Mouse (Mus musculus) small intestine, adult 2 months (tissue): ENCODE data around the gene Reck. TPM values are rescaled to one million over a fixed set of nuclear protein-coding genes. Genes with fewer than 3 reads are reported as not detected.
A peak's percentile ranks its signal among the peaks of the same experiment; 100 is the strongest.

ENCODE experiments used
- H3K27ac ChIP-seq: fragments of 200-500 bp; 2 replicates; pipeline ENCODE4 v1.5.1; 2012; ENCODE audit warnings: low read depth, low read length, control low read depth, inconsistent platforms; ENCODE audit not compliant: insufficient read depth
- H3K27me3 ChIP-seq: fragments of 200-500 bp; 2 replicates; pipeline ENCODE4 v1.6.1; 2012; ENCODE audit warnings: mild to moderate bottlenecking, moderate library complexity, low read length, inconsistent platforms; ENCODE audit not compliant: control insufficient read depth, insufficient read depth
- H3K36me3 ChIP-seq: fragments of 200-500 bp; 2 replicates; pipeline ENCODE4 v1.6.1; 2012; ENCODE audit warnings: mild to moderate bottlenecking, low read length, control low read depth, inconsistent platforms; ENCODE audit not compliant: control insufficient read depth, insufficient read depth
- H3K4me1 ChIP-seq: fragments of 200-500 bp; 2 replicates; pipeline ENCODE4 v1.6.1; 2012; ENCODE audit warnings: low read length, inconsistent platforms, mixed read lengths; ENCODE audit not compliant: control insufficient read depth, insufficient read depth, insufficient read length
- H3K4me3 ChIP-seq: fragments of 200-500 bp; 2 replicates; pipeline ENCODE4 v1.5.1; 2012; ENCODE audit warnings: low read depth, mild to moderate bottlenecking, control low read depth, inconsistent platforms, low read length, moderate library complexity
- CTCF ChIP-seq: fragments of 200-500 bp; IDR thresholded peaks from 2 replicates; pipeline ENCODE4 v1.5.1; 2012; ENCODE audit warnings: low read depth, mild to moderate bottlenecking, control low read depth, inconsistent platforms, low read length, moderate library complexity, mixed read lengths; ENCODE audit not compliant: insufficient replicate concordance, insufficient read length; ENCODE audit errors: extremely low read depth
- POLR2A ChIP-seq: fragments of 200-500 bp; IDR thresholded peaks from 2 replicates; pipeline ENCODE4 v1.6.1; 2012; ENCODE audit warnings: low read depth, mild to moderate bottlenecking, control low read depth, inconsistent platforms, low read length, moderate library complexity
- WGBS: fragments of 180-500 bp; shearing (Covaris S2); methylation state at CpG from one replicate; pipeline ENCODE4 v1.1.7; 2018; 5-methylcytosine and 5-hydroxymethylcytosine counted together
- polyA plus RNA-seq: library from polyadenylated mRNA; depleted of rRNA; stranded (reverse); fragments of >200 nt; gene quantifications from 2 replicates; pipeline ENCODE4 v1.2.3, GENCODE M21; 2012

Reck gene
- polyA plus RNA-seq, 1 experiment, result 2.1 TPM

- no peak for TF ChIP-seq CTCF
- no peak for TF ChIP-seq POLR2A
- Histone ChIP-seq H3K4me3 (peak overlapping the region; percentile 96), H3K27me3 (peaks cover 13% of the 10 kb centered on the region; the same call in 1 of the 2 replicates), H3K27ac (no peak overlapping the region), H3K4me1 (peaks cover 4% of the 10 kb centered on the region), H3K36me3 (no peaks in the 10 kb centered on the region)
- 3% methylated on average over 20 of the region's 20 CpGs for WGBS
These were observed 635 bp downstream of the Reck start for GRCm38 (mm10) chr4:43875919-43876411.

DNA sequence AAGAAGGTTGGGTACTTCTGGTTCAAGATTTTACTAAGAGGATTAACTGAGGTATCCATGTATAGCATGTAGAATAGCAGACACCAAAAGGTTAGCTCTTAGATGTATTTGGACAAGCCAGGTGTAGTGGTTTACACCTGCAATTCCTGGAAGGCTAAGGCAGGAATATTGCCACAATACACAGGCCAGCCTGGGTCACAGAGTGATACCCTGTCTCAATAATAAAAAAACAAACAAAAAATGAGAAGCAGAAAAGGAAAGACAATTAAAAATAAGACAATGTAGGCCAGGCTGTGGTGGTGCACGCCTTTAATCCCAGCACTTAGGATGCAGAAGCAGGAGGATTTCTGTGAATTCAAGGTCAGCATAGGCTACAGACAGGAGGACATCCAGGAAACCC, 1.9 kb downstream of the Reck start:
- H3K36me3 ChIP-seq, result no peaks in the 10 kb centered on the region
- H3K4me1 ChIP-seq, result peaks cover 4% of the 10 kb centered on the region
- peaks cover 13% of the 10 kb centered on the region; the same call in 1 of the 2 replicates for H3K27me3 ChIP-seq
- TF ChIP-seq POLR2A (no peak), CTCF (no peak)
- no peak overlapping the region for H3K27ac ChIP-seq
- no peak overlapping the region for H3K4me3 ChIP-seq
- 98% methylated on average over 1 of the region's 1 CpGs for WGBS

- peaks cover 4% of the 10 kb centered on the region for H3K4me1 ChIP-seq
- peaks cover 13% of the 10 kb centered on the region; the same call in 1 of the 2 replicates for H3K27me3 ChIP-seq
- no peaks in the 10 kb centered on the region for H3K36me3 ChIP-seq
- no peak overlapping the region for H3K27ac ChIP-seq
- H3K4me3 ChIP-seq, result no peak overlapping the region
- WGBS, result 48% methylated on average over 5 of the region's 5 CpGs
- no peak for TF ChIP-seq CTCF
- TF ChIP-seq POLR2A, result no peak
These were observed 2.9 kb downstream of the Reck start for GRCm38 (mm10) chr4:43878121-43878776.

- no peak for TF ChIP-seq CTCF
- no peak for TF ChIP-seq POLR2A
- no peaks in the 10 kb centered on the region for H3K36me3 ChIP-seq
- peaks cover 4% of the 10 kb centered on the region for H3K4me1 ChIP-seq
- H3K27ac ChIP-seq, result no peak overlapping the region
- WGBS, result 88% methylated on average over 6 of the region's 6 CpGs
- no peak overlapping the region for H3K4me3 ChIP-seq
- peaks cover 13% of the 10 kb centered on the region; the same call in 1 of the 2 replicates for H3K27me3 ChIP-seq
These were observed 4.2 kb downstream of the Reck start for GRCm38 (mm10) chr4:43879566-43879965.

DNA sequence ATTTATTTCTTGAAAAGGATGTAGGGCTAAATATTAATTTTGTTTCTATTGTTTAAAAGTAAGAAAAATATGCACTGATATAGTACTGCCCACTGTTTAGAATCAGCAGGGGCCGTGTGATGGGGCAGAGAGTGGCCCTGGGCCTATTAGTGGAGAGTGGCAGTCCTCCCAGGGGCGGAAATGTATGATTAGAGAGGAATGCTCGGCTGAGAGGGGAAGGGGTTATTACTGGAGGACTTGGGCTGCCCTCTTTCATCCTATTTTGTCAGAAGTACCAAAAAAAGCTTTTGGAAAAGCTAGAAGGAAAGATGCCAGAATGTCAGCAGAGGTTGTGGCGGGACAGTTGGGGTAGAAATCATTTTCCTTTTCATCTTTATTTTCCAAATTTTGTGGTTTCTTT, 8.9 kb downstream of the Reck start:
- WGBS, result 54% methylated on average over 4 of the region's 4 CpGs

DNA sequence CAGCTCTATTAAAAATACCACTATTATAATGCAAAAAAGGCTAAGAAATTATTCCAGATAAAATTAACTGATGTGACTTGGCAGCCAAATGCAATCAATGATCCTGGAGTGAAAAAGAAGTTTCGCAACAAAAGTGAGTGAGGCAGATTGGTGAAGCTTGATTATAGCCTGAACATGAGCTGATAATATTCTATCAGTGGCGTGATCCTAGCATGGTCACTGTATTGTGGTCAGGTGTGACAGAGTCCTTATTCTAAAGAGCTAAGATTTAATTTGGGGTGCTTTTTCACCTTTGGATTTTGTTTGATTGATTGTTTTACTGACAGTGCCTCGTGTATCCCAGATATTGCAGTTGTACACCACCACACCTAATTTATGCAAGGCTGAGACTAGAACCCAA, 15.9 kb downstream of the Reck start:
- Histone ChIP-seq H3K27ac (no peak overlapping the region), H3K4me3 (no peak overlapping the region), H3K27me3 (no peaks in the 10 kb centered on the region), H3K4me1 (no peaks in the 10 kb centered on the region), H3K36me3 (no peaks in the 10 kb centered on the region)
- WGBS, result 42% methylated on average over 3 of the region's 3 CpGs
- no peak for TF ChIP-seq POLR2A
- no peak for TF ChIP-seq CTCF

More for the DNA sequence above, 8.9 kb downstream of the Reck start:
- no peak overlapping the region for H3K27ac ChIP-seq
- TF ChIP-seq CTCF, result no peak
- TF ChIP-seq POLR2A, result no peak
- H3K27me3 ChIP-seq, result no peaks in the 10 kb centered on the region
- H3K4me1 ChIP-seq, result no peaks in the 10 kb centered on the region
- H3K36me3 ChIP-seq, result no peaks in the 10 kb centered on the region
- no peak overlapping the region for H3K4me3 ChIP-seq

DNA sequence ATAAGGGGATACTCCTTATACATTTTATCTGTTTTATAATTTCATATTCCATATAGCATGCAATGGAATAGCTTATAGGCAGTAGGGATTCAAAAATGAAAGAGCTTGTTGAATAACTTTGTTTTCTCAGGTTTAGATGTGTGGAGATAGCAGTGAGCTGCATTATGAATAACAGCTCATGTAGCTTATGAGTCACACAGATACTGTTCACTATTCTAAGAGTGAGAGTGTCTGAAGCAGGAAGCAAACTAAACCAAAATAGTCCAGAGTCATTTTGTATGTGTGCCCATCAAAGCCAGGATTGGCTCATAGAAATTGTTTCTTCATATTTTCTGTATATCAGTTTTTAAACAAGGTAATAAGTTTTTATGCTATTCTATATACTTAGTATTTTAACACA, 21.9 kb downstream of the Reck start:
- Histone ChIP-seq H3K27me3 (no peaks in the 10 kb centered on the region), H3K4me3 (no peak overlapping the region)

More for the DNA sequence above, 21.9 kb downstream of the Reck start:
- Histone ChIP-seq H3K4me1 (peaks cover 5% of the 10 kb centered on the region; the same call in 1 of the 2 replicates), H3K36me3 (no peaks in the 10 kb centered on the region), H3K27ac (no peak overlapping the region)
- TF ChIP-seq CTCF (no peak), POLR2A (no peak)
